Mouse (Mus musculus) kidney, postnatal 0 days (tissue): Measurements from ENCODE around the gene Ttll4. TPM values are rescaled to one million over a fixed set of nuclear protein-coding genes. Genes with fewer than 3 reads are reported as not detected.

Experiments
- ATAC-seq: fragments of 200-750 bp; cut with Nextera tagmentation; replicated peaks from 2 replicates; pipeline ENCODE4 v1.8.0; 2017; ENCODE audit warnings: low read depth, moderate number of reproducible peaks, moderate TSS enrichment, moderate library complexity; ENCODE audit not compliant: low FRiP score
- DNase-seq: peaks from one replicate; pipeline ENCODE4 v3.0.0-alpha.2; 2016; ENCODE audit warnings: low spot score
- H3K27ac ChIP-seq: fragments of 300-500 bp; sonication (generic); 2 replicates; pipeline ENCODE4 v1.5.1; 2014; ENCODE audit warnings: mild to moderate bottlenecking
- H3K27me3 ChIP-seq: fragments of 300-500 bp; sonication (generic); 2 replicates; pipeline ENCODE4 v1.6.1; 2014; ENCODE audit warnings: low read length, mixed read lengths; ENCODE audit not compliant: insufficient read depth
- H3K36me3 ChIP-seq: fragments of 300-500 bp; sonication (generic); 2 replicates; pipeline ENCODE4 v1.6.1; 2014; ENCODE audit warnings: low read length, mixed read lengths; ENCODE audit not compliant: insufficient read depth
- H3K4me1 ChIP-seq: fragments of 300-500 bp; sonication (generic); replicated peaks from 2 replicates; pipeline ENCODE4 v1.6.1; 2014; ENCODE audit warnings: antibody characterized with exemption, low read length, mixed read lengths; ENCODE audit not compliant: insufficient read depth
- H3K4me2 ChIP-seq: fragments of 300-500 bp; sonication (generic); 2 replicates; pipeline ENCODE4 v1.6.1; 2014; ENCODE audit warnings: mild to moderate bottlenecking, low read length, moderate library complexity, mixed read lengths
- H3K4me3 ChIP-seq: fragments of 300-500 bp; sonication (generic); replicated peaks from 2 replicates; pipeline ENCODE4 v1.5.1; 2014; ENCODE audit warnings: low read depth, low read length
- H3K9ac ChIP-seq: fragments of 300-500 bp; sonication (generic); 2 replicates; pipeline ENCODE4 v1.6.1; 2014; ENCODE audit warnings: low read depth, low read length
- H3K9me3 ChIP-seq: fragments of 300-500 bp; sonication (generic); replicated peaks from 2 replicates; pipeline ENCODE4 v1.6.1; 2016; ENCODE audit warnings: low read length, inconsistent platforms, mixed read lengths
- CTCF ChIP-seq: IDR thresholded peaks from 2 replicates; pipeline ENCODE4 v1.5.1; 2016; ENCODE audit warnings: antibody characterized with exemption, low read depth, mild to moderate bottlenecking, moderate library complexity
- WGBS: fragments of 180-500 bp; shearing (Covaris S2); extraction: QIAGEN DNeasy Blood & Tissue Kit; methylation state at CpG from one replicate; pipeline ENCODE4 v1.1.7; 2014; 5-methylcytosine and 5-hydroxymethylcytosine counted together
- polyA plus RNA-seq: library from polyadenylated mRNA; unstranded; fragments of >200 nt; fragmentation: Nextera tagmentation; extraction: Ambion mirVana; gene quantifications from 2 replicates; pipeline ENCODE4 v1.2.1, GENCODE M21; 2015

Ttll4 gene
- polyA plus RNA-seq, 1 experiment from 2014 or later: 7.1 TPM

DNA sequence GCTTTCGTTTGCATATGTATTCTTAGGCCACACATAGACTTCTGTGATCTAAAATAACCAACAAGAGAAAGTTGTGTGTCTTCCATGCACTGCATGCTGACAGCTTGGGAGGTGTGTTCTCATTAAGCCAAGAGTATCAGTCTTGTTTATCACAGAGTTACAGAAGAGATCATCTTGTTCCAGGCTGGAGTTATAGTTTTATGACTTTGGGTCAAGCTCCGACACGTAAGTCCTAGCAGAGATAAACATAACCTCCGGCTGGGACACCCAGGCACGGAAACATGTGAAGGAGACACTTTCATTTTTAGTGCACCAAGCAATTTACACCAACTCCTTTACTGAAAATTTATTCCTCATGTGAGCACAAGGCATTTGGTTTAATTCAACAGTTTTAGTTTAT, 64.6 kb downstream of the Ttll4 start:
- Histone ChIP-seq H3K4me2 (no peak overlapping the region), H3K9ac (no peak overlapping the region), H3K27me3 (no peaks in the 10 kb centered on the region), H3K27ac (no peak overlapping the region), H3K4me1 (no peaks in the 10 kb centered on the region), H3K9me3 (no peaks in the 10 kb centered on the region), H3K4me3 (no peak overlapping the region), H3K36me3 (no peaks in the 10 kb centered on the region)
- no peak for ATAC-seq
- WGBS: 41% methylated on average over 5 of the region's 5 CpGs
- no peak for DNase-seq
- TF ChIP-seq CTCF: no peak

DNA sequence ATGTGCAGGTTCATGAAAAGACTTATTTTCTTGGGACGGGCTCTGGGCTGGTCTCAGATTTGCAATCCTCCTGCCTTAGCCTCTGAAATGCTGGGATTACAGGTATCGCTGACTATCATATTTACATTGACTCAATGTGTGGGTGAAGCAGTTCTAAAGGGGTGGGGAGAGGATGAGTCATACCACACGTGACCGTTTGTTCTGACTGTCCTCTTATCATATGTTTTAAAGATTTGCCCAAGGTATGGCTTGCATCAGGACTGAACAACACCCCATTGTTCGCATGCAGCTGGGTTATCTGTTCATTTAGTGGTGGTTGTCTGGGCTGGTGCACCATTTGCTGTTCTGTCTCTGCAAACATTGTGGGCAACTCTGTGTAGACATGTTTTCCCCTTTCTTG, 65.1 kb downstream of the Ttll4 start:
- ATAC-seq: no peak
- H3K9me3 ChIP-seq: no peaks in the 10 kb centered on the region
- no peak for TF ChIP-seq CTCF
- no peak overlapping the region for H3K4me2 ChIP-seq
- no peak overlapping the region for H3K27ac ChIP-seq
- H3K36me3 ChIP-seq: no peaks in the 10 kb centered on the region
- no peak for DNase-seq
- WGBS: 74% methylated on average over 5 of the region's 5 CpGs
- H3K4me3 ChIP-seq: no peak overlapping the region
- no peak overlapping the region for H3K9ac ChIP-seq
- H3K27me3 ChIP-seq: no peaks in the 10 kb centered on the region
- H3K4me1 ChIP-seq: no peaks in the 10 kb centered on the region

DNA sequence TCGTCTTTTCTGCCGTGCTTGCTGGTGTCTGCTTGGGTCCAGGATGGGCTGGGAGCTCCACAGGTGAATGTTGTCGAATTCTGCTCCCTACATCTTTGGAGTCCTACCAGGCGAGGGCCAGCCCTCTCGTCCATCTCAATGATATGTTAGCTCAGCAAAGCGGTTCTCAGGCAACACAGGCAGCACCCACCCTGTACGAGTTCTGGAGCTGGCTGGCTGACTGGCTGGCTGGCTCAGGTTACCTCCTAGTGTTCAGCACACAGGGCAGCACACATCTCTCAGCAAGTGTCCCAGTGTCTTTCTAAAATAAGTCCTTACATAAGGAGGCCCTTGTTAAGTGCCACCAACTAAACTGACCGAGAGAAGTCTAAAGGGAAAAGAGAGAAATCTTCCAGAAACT, 66.9 kb downstream of the Ttll4 start:
- Histone ChIP-seq H3K9me3 (no peaks in the 10 kb centered on the region), H3K27ac (no peak overlapping the region), H3K36me3 (no peaks in the 10 kb centered on the region), H3K4me3 (no peak overlapping the region), H3K27me3 (no peaks in the 10 kb centered on the region), H3K4me2 (no peak overlapping the region), H3K4me1 (no peaks in the 10 kb centered on the region), H3K9ac (no peak overlapping the region)
- 62% methylated on average over 8 of the region's 8 CpGs for WGBS
- ATAC-seq (no peak), DNase-seq (no peak)
- TF ChIP-seq CTCF: no peak

DNA sequence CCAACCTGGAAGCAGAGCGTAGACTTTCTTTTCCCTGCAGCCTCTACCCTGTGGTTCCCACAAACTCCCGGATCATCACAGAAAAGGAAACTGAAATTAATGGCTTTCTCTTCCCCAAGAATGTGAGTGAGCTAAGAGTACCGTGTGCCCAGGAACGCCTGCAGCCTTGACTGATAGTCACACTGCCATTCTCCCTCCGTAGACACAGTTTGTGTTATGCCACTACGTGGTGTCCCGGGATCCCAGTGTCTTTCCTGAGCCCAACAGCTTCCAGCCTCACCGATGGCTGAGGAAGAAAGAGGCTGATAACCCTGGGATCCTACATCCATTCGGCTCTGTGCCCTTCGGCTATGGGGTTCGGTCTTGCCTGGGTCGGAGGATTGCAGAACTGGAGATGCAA, 75.4 kb downstream of the Ttll4 start:
- ATAC-seq (no peak), DNase-seq (no peak)
- no peak overlapping the region for H3K27ac ChIP-seq
- no peaks in the 10 kb centered on the region for H3K27me3 ChIP-seq
- no peaks in the 10 kb centered on the region for H3K4me1 ChIP-seq
- no peaks in the 10 kb centered on the region for H3K9me3 ChIP-seq
- H3K4me2 ChIP-seq: no peak overlapping the region
- 88% methylated on average over 12 of the region's 12 CpGs for WGBS
- no peak for TF ChIP-seq CTCF
- no peak overlapping the region for H3K9ac ChIP-seq
- no peak overlapping the region for H3K4me3 ChIP-seq
- no peaks in the 10 kb centered on the region for H3K36me3 ChIP-seq

DNA sequence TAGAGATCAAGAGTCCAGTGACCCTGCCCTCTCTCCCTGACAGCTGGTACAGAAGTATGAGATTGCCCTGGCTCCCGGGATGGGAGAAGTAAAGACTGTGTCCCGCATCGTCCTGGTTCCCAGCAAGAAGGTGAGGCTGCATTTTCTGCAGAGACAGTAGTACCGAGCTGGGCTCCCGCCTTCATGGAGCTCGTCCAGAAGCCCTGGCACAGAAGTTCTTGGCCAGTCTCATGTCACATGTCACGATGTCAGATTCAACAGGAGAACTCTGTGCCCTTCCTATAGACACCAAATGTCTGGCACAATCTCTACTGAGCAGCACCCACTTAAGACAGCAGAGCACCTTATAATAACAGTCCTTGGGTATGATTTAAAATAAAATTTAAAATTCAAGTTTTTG, 76.0 kb downstream of the Ttll4 start:
- ATAC-seq (no peak), DNase-seq (no peak)
- no peak for TF ChIP-seq CTCF
- Histone ChIP-seq H3K4me3 (no peak overlapping the region), H3K9me3 (no peaks in the 10 kb centered on the region), H3K27ac (no peak overlapping the region), H3K4me1 (no peaks in the 10 kb centered on the region), H3K4me2 (no peak overlapping the region), H3K9ac (no peak overlapping the region), H3K36me3 (no peaks in the 10 kb centered on the region), H3K27me3 (no peaks in the 10 kb centered on the region)
- 88% methylated on average over 7 of the region's 7 CpGs for WGBS

DNA sequence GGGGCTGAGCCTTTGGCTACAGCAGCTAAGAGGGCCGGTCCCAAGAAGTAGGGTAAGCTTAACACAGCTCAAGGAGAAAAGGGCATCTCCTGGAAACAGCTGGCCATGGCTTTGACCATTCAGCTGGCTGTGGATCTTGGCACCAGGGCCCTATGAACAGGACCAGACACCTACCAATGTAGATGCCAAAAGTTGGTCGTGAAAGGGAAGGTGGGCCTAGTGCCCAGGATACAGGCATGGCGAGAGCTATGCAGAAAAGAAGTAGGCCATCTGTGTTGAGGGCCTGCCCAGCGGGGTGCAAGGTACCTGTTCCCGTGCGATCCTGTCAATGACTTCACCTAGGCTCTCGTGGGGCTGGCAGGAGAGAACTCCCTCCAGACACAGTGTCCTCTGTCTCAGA, 79.3 kb downstream of the Ttll4 start:
- Histone ChIP-seq H3K4me1 (no peaks in the 10 kb centered on the region), H3K4me3 (no peak overlapping the region), H3K4me2 (no peak overlapping the region), H3K36me3 (no peaks in the 10 kb centered on the region), H3K9ac (no peak overlapping the region), H3K27me3 (no peaks in the 10 kb centered on the region), H3K27ac (no peak overlapping the region), H3K9me3 (no peaks in the 10 kb centered on the region)
- WGBS: 79% methylated on average over 7 of the region's 7 CpGs
- no peak for TF ChIP-seq CTCF
- no peak for DNase-seq
- ATAC-seq: no peak

DNA sequence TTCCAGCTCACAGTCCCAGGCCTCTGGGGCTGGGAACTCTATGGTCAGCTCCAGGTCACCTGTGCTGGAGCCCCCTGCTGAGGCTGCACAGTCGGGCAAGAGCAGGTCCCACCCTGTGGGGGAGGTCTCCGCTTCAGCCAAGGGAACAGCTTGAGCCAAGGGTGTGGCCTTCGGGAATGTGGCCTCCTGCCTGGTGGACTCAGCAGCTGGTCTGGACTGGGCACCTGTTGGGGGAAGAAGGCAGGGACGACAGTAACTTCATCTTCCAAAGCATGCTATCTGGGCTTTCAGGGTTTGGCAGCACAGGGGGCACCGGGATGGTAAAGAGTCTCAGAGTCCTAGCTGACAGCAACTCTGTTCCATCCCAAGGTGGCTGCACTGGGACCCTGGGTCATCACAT, 85.8 kb downstream of the Ttll4 start:
- Histone ChIP-seq H3K27me3 (no peaks in the 10 kb centered on the region), H3K4me2 (no peak overlapping the region), H3K27ac (no peak overlapping the region), H3K4me3 (no peak overlapping the region), H3K36me3 (no peaks in the 10 kb centered on the region), H3K9ac (no peak overlapping the region), H3K9me3 (no peaks in the 10 kb centered on the region), H3K4me1 (0 out of 2 replicates have a peak, but pooled peaks cover 3% of the 10 kb centered on the region)
- 62% methylated on average over 5 of the region's 5 CpGs for WGBS
- no peak for DNase-seq
- no peak for TF ChIP-seq CTCF
- 0 out of 2 replicates have a peak, but pooled peaks have one; percentile 20 for ATAC-seq
